Mouse (Mus musculus): ENCODE data around the gene Il4. TPM values are rescaled to one million over a fixed set of nuclear protein-coding genes. Genes with fewer than 3 reads are reported as not detected.

Gene Il4
- not detected for total RNA-seq (2023)

GRCm38 (mm10) chr11:53618619-53619198 lies at the start of gene Il4:
Il4 (minus strand) TSS chr11:53618669.

GRCm38 (mm10) chr11:53634556-53634955 lies 16.1 kb upstream of the Il4 start, which contains the start of gene Il13:
Il13 (minus strand) TSS chr11:53634702.

GRCm38 (mm10) chr11:53567224-53568014 lies 51.0 kb downstream of the Il4 start, which contains the start of gene Kif3a:
Kif3a (plus strand) TSS chr11:53567379.

Other genes starting within 250 kb of the Il4 start
- gene Leap2, start 195.5 kb downstream of the Il4 start, total RNA-seq (2023) = not detected
- gene Uqcrq, start 187.8 kb downstream of the Il4 start, total RNA-seq (2023) = 136 TPM
- not detected for gene Gdf9, start 187.6 kb downstream of the Il4 start, total RNA-seq (2023)
- gene Gm10447, start 161.6 kb downstream of the Il4 start, total RNA-seq (2023) = not detected
- not detected for gene Shroom1, start 161.5 kb downstream of the Il4 start, total RNA-seq (2023)
- not detected for gene Gm9837, start 148.2 kb downstream of the Il4 start, total RNA-seq (2023)
- gene Gm9945, start 138.5 kb downstream of the Il4 start, total RNA-seq (2023) = not detected
- gene Sowaha, start 138.4 kb downstream of the Il4 start, total RNA-seq (2023) = 0.50 TPM
- gene Sept8, start 99.4 kb downstream of the Il4 start, total RNA-seq (2023) = 2.9 TPM
- gene Kif3a, start 51.3 kb downstream of the Il4 start, total RNA-seq (2023) = 6.3 TPM
- not detected for gene Il13, start 16.0 kb upstream of the Il4 start, total RNA-seq (2023)
- gene Rad50, start 88.7 kb upstream of the Il4 start, total RNA-seq (2023) = 21.0 TPM
- gene Il5, start 102.1 kb upstream of the Il4 start, total RNA-seq (2023) = not detected
- 300 TPM for gene Irf1, start 151.3 kb upstream of the Il4 start, total RNA-seq (2023)
- gene Gm17334, start 154.5 kb upstream of the Il4 start, total RNA-seq (2023) = 2.0 TPM
- gene Gm12216, start 240.6 kb upstream of the Il4 start, total RNA-seq (2023) = 18.5 TPM

Measured in CD4-positive naive resting alpha-beta T cell, adult 76 days (primary cell).